Mouse (Mus musculus) ovary, adult 18-20 months (tissue): ENCODE measurements around the gene Tas2r144.
A peak's percentile ranks its signal among the peaks of the same experiment; 100 is the strongest.

ENCODE experiments used
- DNase-seq: peaks from one replicate; pipeline ENCODE4 v3.0.0; 2022; ENCODE audit warnings: low spot score, mixed read lengths

Gene Tas2r144

DNA sequence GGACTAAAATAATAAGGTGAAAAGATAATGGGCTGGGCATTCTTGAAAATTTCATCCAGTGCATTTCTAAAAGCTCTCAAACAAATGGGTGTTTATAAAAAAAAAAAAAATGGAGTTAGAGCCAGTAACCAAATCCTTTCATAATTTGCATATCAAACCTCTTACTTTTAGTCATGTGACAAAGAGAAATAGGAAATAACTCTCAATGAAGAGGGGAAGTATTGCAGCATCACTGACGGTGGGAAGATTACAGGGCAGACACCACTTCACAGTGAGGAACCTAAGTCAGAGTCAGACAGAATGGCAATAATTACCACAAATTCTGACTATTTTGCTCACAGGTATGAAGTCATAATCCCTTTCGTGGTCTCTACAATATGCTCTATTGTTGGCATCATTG lies at the start of gene Tas2r144:
Tas2r144 (plus strand) TSS at position 301 of the 400 bp plus-strand sequence.
- DNase-seq: no peak

DNA sequence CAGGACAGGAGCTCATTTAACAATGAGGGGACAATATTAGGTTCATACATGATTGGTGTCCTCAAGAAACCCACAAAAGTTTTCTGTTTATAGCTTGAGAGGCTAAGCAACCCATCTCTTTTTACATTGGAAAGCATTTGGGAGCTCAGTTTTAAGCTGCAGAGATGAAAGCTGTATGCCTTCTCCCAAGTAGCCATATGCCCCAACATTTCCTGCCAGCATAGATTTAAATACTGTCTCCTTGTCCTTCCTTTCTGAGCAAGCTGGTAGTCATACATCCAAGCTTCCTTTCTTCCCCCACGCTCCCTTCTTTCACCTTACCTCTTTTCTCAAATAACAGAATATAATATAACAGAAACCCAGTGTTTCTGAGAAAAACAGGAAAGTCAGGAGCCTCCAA lies 32.7 kb upstream of the Tas2r144 start:
- no peak for DNase-seq

DNA sequence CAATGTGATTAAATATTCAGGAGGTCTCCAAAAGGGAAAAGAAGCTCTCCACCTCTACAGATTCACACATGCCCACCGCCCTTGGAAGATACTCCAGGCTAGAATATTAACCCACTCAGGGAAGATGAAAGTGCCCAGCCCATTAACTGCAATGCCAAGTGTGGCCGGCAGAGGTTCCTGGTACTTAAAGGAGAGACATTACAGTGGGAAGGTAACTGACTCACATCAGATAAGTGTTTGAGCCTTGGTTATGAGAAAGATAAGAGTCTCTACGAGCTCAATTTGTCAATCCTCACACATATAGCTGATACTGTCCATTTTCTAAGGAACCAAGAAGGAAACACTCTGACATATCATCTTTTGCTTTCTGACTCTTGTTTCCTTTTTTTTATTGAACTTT lies 28.9 kb upstream of the Tas2r144 start:
- DNase-seq: no peak

DNA sequence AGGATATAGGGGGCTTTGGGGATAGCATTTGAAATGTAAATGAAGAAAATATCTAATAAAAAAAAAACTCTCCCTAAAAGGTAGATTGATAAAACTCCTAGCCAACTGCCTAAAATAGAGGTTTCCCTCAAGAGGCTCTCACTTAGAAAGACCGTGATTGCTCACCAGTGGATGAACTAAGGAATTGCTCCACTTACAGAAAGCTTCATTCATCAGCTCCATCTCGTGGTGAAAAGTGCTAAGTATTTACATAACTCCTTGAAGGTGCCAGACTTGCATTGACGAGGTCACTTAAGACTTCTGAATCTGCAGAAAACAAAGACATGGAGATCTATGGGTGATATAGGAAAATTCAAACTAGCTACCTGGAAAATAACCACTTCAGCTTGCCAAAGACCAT lies 17.4 kb upstream of the Tas2r144 start:
- DNase-seq: no peak

DNA sequence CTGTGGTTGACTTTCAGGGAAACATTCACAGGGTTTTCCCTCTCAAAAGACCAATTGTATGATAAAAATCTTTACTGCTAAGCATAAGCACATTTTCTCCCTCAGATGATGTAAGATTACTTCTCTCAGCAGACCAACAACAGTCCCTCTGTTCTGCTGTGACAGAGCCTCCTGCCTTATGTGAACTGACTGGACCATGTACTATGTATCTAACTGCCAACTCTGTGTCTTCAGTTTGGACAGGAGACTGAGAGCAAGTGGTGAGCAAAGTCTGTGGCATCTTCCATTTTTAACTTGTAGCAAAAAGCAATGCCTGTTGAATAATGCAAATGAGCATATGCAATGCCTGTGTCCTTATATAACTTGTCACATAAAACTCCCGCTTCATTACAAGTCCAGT lies 15.6 kb upstream of the Tas2r144 start:
- no peak for DNase-seq

DNA sequence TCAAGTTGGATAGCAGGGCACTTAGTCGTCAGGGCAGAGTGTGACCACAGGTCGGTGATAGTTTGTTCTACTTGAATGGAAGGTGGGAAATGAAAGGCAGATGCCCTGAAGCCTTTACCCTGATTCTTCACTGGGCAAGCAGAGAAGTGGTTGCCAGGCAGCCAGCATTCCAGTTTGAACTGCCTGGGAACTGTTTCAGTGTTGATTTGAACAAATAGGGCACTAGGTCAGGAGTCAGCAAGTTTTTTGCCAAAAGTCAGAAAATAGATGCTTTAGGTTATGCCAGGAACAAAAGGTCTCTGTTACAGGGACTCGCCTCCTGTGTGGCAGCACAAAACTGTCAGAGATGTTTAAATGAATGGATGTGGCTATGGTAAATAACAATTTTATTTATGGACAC lies 7.2 kb downstream of the Tas2r144 start:
- DNase-seq: no peak

DNA sequence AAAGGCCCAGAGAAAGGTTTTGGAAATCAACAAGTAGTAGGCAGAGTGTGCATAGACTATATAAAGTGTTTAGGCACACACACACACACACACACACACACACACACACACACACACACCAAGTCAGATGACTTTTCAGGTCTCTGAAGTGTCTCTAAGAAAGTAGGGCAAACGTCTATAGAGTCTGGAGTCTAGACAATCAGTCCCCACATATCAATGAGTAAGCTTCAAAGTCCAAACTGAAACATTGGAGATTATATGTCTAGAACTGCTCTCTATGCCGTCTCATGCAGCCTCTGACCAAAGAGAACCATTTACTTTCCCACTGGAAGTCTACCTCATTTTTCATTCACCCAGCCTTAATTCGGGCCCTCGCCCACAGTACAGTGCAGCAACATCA lies 9.9 kb downstream of the Tas2r144 start:
- DNase-seq: no peak

DNA sequence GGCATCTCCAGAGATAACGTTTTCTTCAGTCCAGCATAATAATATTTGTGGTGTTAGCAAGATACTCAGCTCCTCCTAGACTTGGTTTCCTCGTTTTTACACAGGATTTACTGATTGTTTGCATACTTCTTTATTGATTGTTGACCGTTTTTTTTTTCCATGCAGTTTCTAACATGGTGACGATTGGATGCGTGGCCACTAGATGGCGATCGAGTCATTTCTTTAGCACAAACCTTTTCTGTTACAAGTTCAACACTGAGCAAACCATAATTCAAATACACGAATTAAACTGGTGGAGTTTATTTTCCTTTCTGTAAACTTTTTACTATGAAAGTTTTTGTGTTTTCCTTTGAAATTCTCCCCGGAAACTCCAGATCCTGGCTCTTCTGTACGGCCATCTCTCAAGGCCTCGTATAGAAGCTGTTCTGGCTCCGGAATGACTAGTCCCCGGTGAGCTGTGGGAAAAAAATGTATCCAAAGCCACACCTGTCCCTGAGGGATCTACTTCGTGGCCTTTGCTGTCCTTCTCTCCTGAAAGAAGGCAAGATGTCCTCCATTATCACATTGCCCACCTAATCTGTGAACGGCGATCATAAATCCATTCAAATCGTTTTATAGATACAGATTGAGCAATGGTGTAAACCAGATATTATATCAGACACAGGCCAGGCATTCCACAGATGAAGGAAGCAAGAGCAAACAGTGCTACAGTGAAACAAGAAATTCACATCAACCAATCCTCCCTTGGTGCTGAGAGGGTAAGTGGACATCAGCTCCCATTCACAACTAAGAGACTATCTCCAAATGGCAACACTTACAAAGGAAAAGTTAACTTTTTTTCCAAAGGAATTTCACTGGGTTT lies 12.3 kb downstream of the Tas2r144 start:
- DNase-seq: no peak

DNA sequence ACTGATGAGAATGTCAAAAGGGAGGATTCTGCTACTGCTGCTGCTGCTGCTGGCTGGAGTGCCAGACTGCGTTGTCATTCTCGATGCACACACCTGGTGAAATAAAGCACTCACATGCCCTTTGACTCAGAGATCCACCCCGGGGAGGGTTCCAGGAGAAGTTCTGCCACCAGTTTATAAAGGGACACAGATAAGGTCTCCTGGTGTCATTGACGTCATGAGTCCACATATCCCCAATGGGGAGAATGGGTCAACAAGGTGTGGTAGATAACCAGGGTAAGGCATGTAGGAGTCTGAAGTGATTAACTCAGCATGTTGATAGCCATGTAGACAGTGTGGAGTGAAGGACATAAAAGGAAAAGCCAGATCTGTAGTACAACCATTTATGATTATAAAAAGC lies 14.5 kb downstream of the Tas2r144 start:
- DNase-seq: no peak

DNA sequence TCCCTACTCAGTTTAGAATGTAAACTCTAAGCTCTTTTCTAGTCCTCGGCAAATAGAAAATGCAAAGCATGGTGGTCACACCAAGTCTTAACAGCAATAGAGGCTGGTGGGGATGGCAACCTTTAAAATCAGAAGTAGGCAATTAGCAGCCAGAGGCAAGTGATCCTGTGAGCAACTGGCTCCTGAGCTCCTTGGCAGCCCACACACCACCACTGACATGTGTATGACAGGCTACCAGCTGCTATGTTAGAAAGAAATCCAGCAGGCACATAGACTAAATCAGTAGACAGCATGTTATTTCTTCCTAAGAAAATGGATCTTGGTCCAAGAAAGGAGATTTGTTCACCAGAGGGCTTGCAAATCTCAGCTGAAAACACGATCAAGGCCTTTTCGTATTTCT lies 16.1 kb downstream of the Tas2r144 start:
- DNase-seq: no peak

DNA sequence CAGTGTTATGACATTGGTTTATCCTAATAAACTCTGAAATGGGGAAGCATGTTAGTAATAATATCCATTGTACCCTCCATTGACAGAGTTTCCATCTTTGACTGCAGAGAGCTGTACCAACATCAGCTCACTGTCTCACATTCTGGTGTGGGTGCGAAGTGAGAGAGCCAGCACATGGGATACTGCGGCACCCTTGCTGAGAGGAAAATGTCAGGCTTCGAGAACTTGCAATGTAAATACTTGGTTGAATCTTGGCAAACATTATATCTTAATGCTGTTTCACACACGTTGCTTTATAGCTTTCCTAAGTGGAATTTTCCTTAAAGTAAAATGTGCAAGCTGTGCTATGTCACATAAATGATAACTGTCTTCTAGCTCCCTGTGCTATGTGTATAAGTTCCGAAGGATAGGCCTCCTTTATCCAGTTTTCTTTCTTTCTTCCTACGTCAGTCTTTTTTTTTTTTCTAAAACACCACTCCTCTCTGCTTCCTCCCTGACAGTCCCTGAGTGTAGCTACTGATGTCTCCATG lies 22.2 kb downstream of the Tas2r144 start:
- DNase-seq: no peak

DNA sequence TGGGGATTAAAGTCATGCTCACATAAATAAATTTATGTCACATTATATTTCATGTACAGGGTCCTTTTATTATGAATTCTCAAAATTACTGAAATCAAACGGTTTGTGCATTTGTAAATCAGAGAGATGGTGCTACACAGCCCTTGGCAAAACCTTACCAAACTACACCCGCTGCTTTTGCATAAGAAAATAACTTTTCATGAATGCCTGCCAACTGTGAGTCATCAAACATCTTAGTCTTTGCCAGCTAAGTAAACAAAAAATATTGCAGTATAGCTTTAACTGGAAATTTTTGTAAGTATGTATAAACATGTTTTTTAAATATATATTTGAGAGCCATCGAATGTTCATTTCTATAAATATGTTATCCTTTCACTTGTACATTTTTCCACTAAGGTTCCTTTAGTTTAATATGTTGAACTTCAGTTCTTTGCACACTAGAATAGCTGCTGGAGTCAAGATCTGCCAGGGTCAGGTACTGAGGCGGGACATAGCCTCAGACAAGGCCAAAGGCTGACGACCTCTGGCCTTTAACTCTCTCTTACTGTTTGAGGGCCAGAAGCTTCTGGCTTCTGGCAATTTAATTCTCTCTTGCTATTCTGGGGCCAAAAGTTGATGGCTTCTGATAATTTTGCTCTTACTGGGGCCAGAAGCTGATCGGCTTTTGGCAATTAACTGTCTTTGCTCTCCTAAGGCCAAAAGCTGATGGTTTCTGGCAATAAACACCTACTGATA lies 26.4 kb downstream of the Tas2r144 start:
- no peak for DNase-seq

DNA sequence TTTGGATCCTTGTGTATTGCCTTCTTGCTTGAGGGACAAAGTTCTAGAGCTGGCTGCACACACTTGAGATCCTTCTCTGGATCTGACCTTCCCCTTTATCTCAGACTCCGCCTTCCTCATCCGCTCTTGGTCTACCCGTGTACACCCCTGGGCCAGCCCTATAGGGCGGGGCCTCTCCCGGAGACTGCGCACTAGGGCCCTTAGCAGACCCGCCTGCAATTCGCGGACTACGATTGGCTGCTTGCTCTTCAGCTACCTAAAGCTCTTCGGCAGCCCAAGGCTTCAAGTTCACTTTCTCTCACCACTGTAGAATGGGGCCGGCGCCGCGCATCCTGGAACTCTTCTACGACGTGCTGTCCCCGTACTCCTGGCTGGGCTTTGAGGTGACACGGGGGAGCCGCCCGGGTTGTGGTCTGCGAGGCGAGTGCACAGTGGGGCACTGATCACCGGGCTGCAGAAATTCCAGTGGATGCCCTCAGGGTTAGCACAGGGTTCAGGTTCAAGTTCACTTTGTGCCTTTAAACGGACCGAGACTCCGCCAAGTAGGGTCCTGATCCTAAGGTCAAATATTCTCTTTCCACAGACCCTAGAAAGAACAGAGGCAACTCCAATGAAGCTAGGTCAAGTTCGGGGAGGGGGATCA lies 30.7 kb downstream of the Tas2r144 start, which contains the start of gene Gstk1:
Gstk1 (plus strand) TSS at position 225 of the 643 bp plus-strand sequence.
- DNase-seq: peak; percentile 79

DNA sequence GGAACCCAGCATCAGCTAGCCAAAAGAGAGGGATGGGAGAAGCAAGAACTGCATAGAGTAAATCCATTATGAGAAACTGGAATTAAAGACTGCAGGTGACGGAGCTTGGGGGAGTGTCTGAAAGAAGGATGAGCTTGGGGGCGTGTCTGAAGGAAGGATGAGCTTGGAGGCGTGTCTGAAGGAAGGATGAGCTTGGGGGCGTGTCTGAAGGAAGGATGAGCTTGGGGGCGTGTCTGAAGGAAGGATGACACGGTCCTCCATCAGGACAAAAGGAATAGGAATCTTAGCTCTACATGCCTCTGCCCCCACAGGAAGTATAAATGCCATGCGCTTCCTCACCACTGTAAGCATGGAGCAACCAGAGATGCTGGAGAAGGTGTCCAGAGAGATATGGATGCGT lies 32.0 kb downstream of the Tas2r144 start:
- no peak for DNase-seq

DNA sequence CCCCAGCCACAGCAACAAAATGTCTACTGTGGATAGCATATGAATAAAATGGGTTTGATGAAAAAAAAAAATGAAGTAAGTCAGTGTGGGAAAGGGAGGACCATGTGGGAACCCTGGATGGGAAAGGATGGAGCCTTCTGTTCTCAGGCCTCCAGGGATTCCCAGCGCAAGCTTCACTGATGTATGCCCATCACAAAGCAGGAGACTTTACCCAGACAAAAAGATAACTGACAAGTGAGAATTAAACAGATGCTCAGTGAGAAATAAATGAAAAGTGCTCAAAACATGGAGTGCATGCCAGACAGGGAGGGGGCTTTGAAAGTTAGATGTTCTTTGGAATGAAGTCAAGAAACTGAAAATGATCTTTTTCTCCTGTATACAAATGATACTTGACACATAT lies 32.9 kb downstream of the Tas2r144 start:
- no peak for DNase-seq

DNA sequence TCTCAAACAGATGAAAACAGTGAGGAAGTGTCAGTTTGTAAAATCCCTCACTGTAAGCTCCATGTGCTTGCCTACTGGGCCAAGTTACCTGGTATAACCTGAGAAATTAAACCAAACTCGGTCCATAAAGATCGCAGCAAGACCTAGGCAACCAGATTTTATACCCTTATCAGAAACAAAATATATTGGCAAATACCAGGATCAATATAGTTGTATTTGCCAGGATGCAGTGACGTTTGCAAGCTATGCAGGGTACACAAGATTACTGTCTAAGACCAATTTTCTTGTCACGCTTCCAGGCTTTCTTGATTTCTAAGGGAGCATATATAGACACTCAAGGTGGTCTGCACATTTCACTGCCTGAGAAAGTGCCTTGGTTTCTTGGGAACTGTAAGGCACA lies 36.7 kb downstream of the Tas2r144 start:
- no peak for DNase-seq

DNA sequence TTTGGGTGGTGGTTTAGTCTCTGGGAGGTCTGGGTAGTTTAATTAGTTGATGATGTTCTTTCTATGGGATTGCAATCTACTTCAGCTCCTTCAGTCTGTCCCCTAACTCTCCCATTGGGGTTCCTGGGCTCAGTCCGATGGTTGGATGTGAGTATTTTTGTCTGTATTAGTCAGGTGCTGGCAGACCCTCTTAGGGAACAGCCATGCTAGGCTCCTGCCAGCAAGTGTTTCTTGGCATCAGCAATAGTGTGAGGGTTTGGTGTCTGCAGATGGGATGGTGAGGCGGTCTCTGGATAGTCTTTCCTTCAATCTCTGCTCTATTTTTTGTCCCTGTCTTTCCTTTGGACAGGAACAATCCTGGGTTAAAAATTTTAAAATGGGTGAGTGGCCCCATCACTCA lies 38.0 kb downstream of the Tas2r144 start:
- DNase-seq: no peak

DNA sequence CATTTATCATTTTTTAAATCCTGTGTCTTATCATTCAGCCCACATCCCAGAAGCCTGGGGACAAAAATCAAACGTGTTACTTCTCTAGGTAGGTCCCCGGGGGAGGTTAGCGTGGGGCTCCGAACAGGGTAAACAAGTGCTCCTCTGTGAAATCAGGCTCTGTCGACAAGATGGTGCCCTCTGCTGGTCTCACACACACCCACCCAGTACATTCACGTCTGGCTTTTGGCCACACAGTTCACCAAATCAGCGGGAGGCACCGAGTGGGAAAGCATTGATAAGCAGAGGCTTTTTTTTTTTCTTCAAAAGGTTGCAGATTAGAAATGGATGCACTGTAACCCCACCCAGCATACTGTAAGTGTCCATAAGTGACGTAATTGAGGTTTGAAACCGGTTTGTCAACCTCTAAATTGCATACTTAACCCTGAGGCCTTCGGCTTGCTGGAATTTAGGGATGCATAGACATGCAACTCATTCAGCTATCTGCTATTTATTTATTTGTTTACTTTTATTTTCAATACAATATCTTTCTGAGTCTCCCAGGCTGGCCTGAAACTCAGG lies 42.3 kb downstream of the Tas2r144 start:
- peak; percentile 28 for DNase-seq

DNA sequence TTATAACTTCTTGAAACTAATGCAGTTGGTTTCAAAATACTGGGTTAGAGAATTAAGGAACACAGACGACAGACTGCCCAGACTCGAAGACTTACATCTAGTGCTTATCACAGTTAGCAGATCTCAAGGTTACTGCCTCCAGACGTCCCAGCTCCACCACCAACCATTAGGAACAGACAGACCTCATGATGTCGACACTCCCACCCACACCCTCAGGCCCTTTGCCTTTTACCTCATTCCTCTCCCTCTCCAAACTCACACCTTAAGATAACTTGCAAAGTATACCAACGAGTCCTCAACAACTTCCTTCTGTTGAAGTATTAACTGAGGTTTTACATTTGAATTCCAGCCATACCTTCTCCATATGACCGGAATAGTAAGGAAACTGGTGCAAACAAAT lies 45.3 kb downstream of the Tas2r144 start:
- no peak for DNase-seq

DNA sequence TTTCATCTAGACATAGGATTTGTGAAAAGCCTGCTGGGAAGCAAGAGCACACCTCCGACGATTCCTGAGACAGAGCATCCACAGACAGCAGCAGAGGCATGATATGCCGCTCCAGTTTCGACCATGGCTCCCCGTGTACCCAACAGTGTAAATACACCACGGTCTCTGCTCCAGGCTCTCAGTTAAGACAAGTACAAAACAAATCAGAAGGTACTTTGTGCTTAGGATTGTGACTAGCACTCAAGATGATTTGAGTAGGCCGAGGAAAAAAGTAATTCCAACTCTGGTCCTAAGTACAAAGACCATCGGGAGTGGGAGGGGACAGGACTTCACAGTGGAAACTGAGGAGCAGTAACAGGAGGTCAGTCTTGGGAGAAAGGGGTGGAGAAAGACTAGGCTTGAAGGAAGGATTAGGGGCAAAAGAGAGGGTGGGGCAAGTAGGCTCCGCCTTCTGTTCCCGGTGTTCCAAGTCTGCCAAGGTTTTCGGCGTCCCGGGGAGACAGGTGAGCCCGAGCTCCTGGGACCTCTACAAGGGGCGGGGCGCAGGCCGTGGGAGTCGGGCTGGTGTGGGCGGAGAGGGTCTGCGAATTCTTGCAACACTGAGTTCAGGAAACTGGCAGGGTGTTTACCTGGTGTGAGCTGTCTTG lies 46.5 kb downstream of the Tas2r144 start, which contains the start of gene Tmem139:
Tmem139 (plus strand) TSS at position 447 of the 647 bp plus-strand sequence.
- no peak for DNase-seq

DNA sequence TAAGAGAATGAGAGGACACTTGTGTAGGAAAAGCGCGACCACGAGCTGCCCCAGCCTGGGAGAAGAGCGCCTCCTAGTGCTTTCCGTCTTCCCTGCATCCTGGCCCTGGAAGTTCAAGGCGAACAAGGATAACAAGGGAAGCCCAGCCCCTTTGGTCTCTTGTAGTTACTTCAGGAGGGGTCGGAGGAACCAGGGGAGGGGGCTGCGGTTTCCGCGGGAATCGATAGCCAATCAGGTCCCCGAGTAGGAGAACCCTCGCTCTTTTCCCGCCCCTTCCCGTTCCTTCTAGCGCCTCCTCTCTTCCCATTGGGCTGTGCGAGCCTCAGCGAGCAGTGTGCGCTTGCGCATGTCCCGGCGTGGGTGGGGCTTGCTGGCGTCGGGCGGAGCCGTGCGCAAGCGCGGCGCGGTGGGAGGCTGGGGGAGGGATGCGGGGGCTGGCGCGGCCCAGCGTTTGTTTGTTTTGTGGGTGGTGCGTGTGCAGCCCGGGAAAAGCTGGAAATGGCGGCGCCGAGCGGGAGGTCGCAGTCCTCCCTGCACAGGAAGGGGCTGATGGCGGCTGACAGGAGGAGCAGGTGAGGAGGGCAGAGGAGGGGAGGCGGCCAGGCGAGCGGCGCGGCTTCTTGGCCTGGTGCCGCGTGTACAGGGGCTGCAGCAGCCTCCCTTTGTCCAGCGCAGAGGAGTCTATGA lies 49.6 kb downstream of the Tas2r144 start, which contains the start of gene Casp2:
Casp2 (plus strand) TSS at position 360 of the 687 bp plus-strand sequence.
- peak; percentile 99 for DNase-seq
